Mouse (Mus musculus) layer of hippocampus, adult 2 months (tissue): ENCODE data around the gene Ccdc148. TPM values are rescaled to one million over a fixed set of nuclear protein-coding genes. Genes with fewer than 3 reads are reported as not detected.
A peak's percentile ranks its signal among the peaks of the same experiment; 100 is the strongest.

ENCODE experiments used
- DNase-seq, 2 experiments: peaks; one replicate each; pipeline ENCODE4 v3.0.0; 2022; ENCODE audit warnings: low spot score in 2 of 2
- H3K27ac ChIP-seq: fragments of 200-600 bp; 2 replicates; pipeline ENCODE4 v1.8.1; 2022
- H3K4me3 ChIP-seq: fragments of 200-600 bp; 2 replicates; pipeline ENCODE4 v1.8.1; 2022; ENCODE audit warnings: mild to moderate bottlenecking
- CTCF ChIP-seq: fragments of 200-600 bp; conservative IDR thresholded peaks from 2 replicates; pipeline ENCODE4 v1.8.1; 2022; ENCODE audit warnings: antibody characterized with exemption, mild to moderate bottlenecking, moderate library complexity
- total RNA-seq, 2 experiments: library from RNA; stranded (reverse); gene quantifications; 2 replicates each; pipeline ENCODE4 v1.2.3; 2021

Ccdc148 gene
- total RNA-seq, 2 experiments from 2014 or later: 14.7 to 15.5 TPM

GRCm38 (mm10) chr2:59190186-59190585, 29.7 kb upstream of the Ccdc148 start:
- 0 out of 2 replicates have a peak overlapping the region, but pooled peaks have one; percentile 28 for H3K27ac ChIP-seq
- no peak for DNase-seq

DNA sequence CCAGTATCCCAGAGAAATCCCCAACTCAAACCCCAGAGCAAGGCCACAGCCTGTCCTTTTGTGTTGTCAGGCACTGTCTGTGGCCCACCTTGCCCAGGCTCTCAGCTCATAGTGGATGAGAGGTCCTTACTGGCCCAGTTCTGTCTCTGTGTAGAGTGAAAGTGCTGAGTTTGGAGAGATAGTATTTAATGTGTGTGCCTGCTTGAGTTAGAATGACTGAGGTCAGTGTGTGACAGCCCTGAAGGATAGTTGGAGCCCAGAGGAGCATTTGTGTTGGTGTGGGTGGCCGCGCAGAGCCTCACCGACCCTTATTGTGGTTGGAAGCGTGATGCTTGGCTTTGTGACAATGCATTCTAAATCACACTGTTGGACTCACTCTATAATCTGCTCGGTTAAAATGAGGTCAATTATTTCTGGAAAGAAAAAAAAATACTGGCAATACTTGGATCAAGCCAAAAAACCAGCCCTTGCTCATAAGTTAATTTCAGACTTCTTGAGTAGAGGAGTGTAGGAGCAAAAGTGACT, 29.2 kb upstream of the Ccdc148 start:
- no peak for TF ChIP-seq CTCF
- H3K27ac ChIP-seq: 0 out of 2 replicates have a peak overlapping the region, but pooled peaks have one; percentile 28
- no peak for DNase-seq
- no peak overlapping the region for H3K4me3 ChIP-seq

More at GRCm38 (mm10) chr2:59190186-59190585, 29.7 kb upstream of the Ccdc148 start:
- no peak overlapping the region for H3K4me3 ChIP-seq
- TF ChIP-seq CTCF: no peak

DNA sequence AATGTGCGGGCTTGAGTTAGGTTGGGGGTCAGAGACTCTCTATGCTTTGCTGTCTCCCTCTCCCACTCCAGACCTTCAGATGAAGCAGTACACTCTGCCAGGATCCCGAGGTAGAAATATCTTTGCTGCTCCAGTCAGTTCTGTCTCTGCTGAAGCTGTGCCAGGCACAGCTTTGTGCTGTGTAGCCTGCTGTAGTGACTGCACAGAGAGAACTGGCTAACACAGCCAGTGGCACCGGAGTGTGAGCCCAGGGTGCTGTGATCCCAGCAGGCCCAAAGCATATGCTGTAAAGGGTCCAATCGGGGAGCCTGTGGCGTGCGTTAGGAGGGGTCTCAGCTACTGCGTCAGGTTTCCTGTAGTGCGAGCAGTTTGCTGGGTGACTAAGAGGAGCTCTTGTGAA, 27.8 kb upstream of the Ccdc148 start:
- TF ChIP-seq CTCF: no peak
- no peak for DNase-seq
- no peak overlapping the region for H3K4me3 ChIP-seq
- peak overlapping the region; percentile 36; the same call in 1 of the 2 replicates for H3K27ac ChIP-seq

DNA sequence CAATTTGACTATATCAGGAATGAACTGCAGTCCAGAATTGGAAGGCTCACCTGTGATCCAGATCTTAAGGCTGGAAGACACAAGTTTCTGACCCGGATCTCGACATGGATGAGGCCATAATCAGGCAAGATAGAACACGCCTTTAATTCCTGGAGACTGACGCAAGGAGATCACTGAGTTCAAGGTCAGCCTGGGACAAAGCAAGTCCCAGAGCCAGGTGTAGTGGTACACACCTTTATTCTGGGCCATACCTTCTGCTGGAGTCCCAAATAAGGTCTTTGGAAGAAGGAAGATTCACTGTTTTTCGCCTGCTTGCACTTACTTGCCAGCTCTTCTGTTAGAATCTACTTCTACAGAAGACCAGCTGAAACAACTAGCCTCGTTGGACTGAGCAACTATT, 26.5 kb upstream of the Ccdc148 start:
- no peak overlapping the region for H3K27ac ChIP-seq
- H3K4me3 ChIP-seq: no peak overlapping the region
- no peak for DNase-seq
- no peak for TF ChIP-seq CTCF

GRCm38 (mm10) chr2:59186122-59186521, 25.6 kb upstream of the Ccdc148 start:
- no peak overlapping the region for H3K27ac ChIP-seq
- no peak for TF ChIP-seq CTCF
- no peak overlapping the region for H3K4me3 ChIP-seq
- no peak for DNase-seq

DNA sequence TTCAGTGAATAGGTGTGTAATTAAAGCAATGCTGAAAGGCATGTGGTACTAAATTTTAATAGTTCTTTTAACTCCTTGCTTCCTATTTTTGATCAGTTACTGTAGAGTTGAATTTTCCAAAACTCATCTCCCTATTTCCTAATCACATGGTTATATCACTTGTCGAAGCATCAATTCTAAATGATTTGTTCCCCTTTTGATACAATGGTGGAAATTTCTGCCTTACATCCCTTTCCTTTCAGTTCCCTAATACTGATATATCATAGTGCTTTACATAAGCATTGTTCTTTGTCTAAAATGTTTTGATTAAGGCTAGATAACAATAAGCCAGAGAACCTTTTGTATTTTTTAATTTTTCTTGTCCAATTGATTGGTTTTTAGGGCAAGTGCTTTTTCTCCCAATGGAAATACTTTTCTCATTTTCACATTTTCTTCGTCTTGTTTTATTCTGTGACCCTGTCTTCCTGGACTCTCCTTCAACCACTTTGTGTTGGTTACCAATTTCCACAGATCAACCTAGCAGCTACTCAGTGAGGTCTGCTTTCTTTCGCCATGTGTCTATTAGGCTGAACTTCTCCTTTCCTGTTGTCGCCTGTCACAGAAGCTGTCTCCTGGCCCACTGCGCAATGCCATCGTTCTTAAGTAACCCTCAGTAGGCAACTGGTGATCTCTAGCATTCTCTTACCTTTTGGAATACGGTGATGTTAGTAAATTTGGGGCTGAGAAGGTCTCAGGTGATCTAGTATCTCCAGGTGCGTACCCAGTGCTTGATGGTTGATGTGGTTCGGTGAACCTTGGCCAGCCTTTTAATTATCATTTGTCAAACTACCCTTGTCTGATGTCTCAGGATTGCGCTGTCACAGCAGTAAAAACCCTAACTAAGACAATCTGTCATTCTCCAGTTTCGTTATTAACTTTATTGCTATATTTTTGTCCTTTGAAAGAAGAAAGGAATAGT, 23.9 kb upstream of the Ccdc148 start:
- TF ChIP-seq CTCF: no peak
- DNase-seq: no peak
- Histone ChIP-seq H3K27ac (no peak overlapping the region), H3K4me3 (no peak overlapping the region)

GRCm38 (mm10) chr2:59183541-59183940, 23.1 kb upstream of the Ccdc148 start:
- no peak for DNase-seq
- no peak overlapping the region for H3K4me3 ChIP-seq
- H3K27ac ChIP-seq: no peak overlapping the region
- TF ChIP-seq CTCF: no peak

DNA sequence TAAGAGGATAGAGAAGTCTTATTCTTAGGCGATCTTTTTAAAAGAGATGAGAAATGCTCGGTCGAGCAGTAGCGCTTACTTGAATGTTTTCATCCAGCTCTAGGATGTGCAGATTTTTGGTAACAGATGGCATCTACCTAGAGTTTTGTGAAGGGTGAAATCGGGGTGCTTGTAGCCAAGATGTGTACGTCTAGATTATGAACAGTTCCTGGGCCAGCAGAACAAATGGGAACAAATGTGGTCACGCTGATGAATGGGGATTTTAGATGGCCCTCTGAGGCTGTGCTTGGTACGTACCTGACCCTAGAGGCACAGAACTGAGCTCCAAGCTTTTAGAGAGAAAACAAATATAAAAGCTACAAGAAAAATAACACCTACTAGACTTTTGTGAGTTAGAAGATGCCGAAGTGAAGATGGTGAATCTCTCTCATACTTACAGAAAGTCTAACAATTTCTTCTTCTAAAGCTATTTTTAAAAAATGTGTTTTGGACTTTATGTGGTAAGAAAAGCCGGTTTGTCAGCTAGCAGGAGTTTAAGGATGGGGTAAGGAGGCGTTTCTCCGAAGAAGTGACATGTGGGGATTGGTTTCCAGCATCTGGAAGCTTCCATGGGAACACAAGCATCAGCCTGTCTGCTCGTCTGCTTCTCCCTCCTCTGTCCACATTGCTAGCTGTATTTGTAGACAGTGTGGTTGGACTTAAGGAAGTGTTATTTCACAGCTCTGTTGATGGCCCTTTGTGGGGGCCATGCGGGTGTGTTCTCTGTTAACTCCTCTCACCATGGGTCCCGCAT, 21.0 kb upstream of the Ccdc148 start:
- Histone ChIP-seq H3K27ac (peak overlapping the region; percentile 2; the same call in 1 of the 2 replicates), H3K4me3 (no peak overlapping the region)
- TF ChIP-seq CTCF: no peak
- DNase-seq: peak in 1 of 2 experiments; percentile 50

DNA sequence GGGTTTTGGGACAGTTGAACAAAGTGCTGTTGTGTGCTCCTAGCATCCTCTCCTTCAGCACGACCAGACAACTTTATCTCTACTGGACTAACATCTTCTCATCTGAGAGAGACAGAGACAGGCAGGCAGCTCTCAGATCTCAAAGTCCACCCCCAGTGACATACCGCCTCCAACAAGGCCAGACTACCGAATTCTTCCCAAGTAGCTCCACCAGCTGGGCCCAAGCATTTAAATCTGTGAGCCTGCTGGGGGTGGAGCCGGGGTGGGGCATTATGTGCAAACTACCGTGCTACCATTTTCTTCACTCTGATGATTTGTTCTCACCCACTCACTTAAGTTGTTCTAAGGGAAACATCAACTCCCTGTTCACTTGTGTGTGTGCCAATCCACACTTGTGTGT, 19.0 kb upstream of the Ccdc148 start:
- H3K4me3 ChIP-seq: no peak overlapping the region
- no peak for TF ChIP-seq CTCF
- DNase-seq: no peak
- H3K27ac ChIP-seq: no peak overlapping the region; the same call in none of the 2 replicates

GRCm38 (mm10) chr2:59178960-59179359, 18.5 kb upstream of the Ccdc148 start:
- no peak for DNase-seq
- TF ChIP-seq CTCF: no peak
- peak overlapping the region; percentile 77 for H3K27ac ChIP-seq

GRCm38 (mm10) chr2:59178191-59178590, 17.7 kb upstream of the Ccdc148 start:
- Histone ChIP-seq H3K4me3 (no peak overlapping the region; the same call in 1 of the 2 replicates), H3K27ac (peak overlapping the region; percentile 77)
- TF ChIP-seq CTCF: no peak
- DNase-seq: peak in 1 of 2 experiments; percentile 62

More at GRCm38 (mm10) chr2:59178960-59179359, 18.5 kb upstream of the Ccdc148 start:
- H3K4me3 ChIP-seq: no peak overlapping the region

DNA sequence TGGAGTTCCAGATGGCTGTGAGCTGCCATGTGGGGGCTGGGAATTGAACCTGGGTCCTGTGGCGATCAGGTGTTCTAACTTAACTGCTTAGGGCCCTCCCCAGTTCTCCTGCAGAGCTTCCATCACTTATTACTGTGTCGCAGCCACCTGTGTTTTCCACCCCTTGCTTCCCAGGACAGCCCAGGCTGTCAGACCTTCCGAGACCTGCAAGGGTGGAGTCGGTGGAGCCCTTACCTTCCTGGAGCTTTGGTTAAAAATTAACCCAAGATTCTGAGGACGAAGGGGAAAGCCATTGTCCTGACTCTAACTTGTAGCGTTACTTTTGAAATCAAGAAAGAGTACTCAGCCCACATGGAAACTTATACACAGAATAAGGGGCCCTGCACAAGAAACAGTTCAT, 15.4 kb upstream of the Ccdc148 start:
- no peak for TF ChIP-seq CTCF
- Histone ChIP-seq H3K4me3 (no peak overlapping the region), H3K27ac (no peak overlapping the region)
- DNase-seq: no peak

DNA sequence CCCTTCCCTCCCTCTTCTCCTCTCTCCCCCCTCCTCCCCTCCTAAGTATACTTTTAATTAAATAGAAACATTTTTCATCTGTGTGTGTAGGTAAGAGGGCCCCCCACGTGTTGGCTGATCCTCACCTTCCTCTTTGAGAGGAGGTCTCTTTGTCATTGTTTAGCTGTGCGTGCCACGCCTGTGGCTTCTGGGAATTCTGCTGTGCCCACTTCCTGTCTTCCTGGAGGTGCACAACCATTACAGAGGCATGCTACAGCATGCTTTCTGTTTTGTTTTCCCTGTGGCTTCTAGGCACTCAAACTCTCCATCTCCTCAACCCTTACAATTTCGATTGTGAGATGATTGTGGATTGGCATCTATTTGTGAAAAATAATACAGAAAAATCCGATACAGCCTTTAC, 11.1 kb upstream of the Ccdc148 start:
- Histone ChIP-seq H3K27ac (peak overlapping the region; percentile 44), H3K4me3 (no peak overlapping the region)
- no peak for TF ChIP-seq CTCF
- no peak for DNase-seq
